Mouse (Mus musculus): ENCODE results near the gene Celf1. TPM values are rescaled to one million over a fixed set of nuclear protein-coding genes. Genes with fewer than 3 reads are reported as not detected.

Gene Celf1
- polyA plus RNA-seq, 1 experiment from 2014 or later = 144 TPM

GRCm38 (mm10) chr2:91061849-91062481 lies 121.8 kb downstream of the Celf1 start:
- ATAC-seq = no peak
- Histone ChIP-seq H3K27ac (ENCODE audit: low read length) (no peak overlapping the region), H3K9me3 (ENCODE audit: control insufficient read depth, low read length) (no peaks in the 10 kb centered on the region), H3K4me2 (ENCODE audit: low read length) (no peak overlapping the region), H3K4me3 (replicated peaks; ENCODE audit: low read length) (no peak overlapping the region), H3K4me1 (replicated peaks; ENCODE audit: control insufficient read depth, insufficient read depth, low read length) (no peaks in the 10 kb centered on the region), H3K9ac (replicated peaks; ENCODE audit: low read depth, low read length) (no peak overlapping the region), H3K36me3 (ENCODE audit: control insufficient read depth, insufficient read depth) (peaks cover 35% of the 10 kb centered on the region), H3K27me3 (replicated peaks; ENCODE audit: control insufficient read depth, insufficient read depth, low read length) (no peaks in the 10 kb centered on the region)
- WGBS = 82% methylated on average over 6 of the region's 6 CpGs

GRCm38 (mm10) chr2:91062779-91063606 lies 122.8 kb downstream of the Celf1 start:
- no peak overlapping the region for H3K9ac ChIP-seq (replicated peaks; ENCODE audit: low read depth, low read length)
- H3K4me1 ChIP-seq (replicated peaks; ENCODE audit: control insufficient read depth, insufficient read depth, low read length) = no peaks in the 10 kb centered on the region
- H3K4me2 ChIP-seq (ENCODE audit: low read length) = no peak overlapping the region
- no peak overlapping the region for H3K4me3 ChIP-seq (replicated peaks; ENCODE audit: low read length)
- H3K9me3 ChIP-seq (ENCODE audit: control insufficient read depth, low read length) = no peaks in the 10 kb centered on the region
- H3K36me3 ChIP-seq (ENCODE audit: control insufficient read depth, insufficient read depth) = peaks cover 25% of the 10 kb centered on the region
- 94% methylated on average over 16 of the region's 16 CpGs for WGBS
- no peak for ATAC-seq
- no peak overlapping the region for H3K27ac ChIP-seq (ENCODE audit: low read length)
- H3K27me3 ChIP-seq (replicated peaks; ENCODE audit: control insufficient read depth, insufficient read depth, low read length) = no peaks in the 10 kb centered on the region

GRCm38 (mm10) chr2:91064211-91064610 lies 124.0 kb downstream of the Celf1 start:
- ATAC-seq = no peak
- WGBS = 86% methylated on average over 6 of the region's 6 CpGs
- peaks cover 15% of the 10 kb centered on the region for H3K36me3 ChIP-seq (ENCODE audit: control insufficient read depth, insufficient read depth)

GRCm38 (mm10) chr2:91065544-91065943 lies 125.4 kb downstream of the Celf1 start:
- 44% methylated on average over 3 of the region's 3 CpGs for WGBS

More at GRCm38 (mm10) chr2:91064211-91064610, 124.0 kb downstream of the Celf1 start:
- no peak overlapping the region for H3K4me2 ChIP-seq (ENCODE audit: low read length)
- no peak overlapping the region for H3K9ac ChIP-seq (replicated peaks; ENCODE audit: low read depth, low read length)
- no peaks in the 10 kb centered on the region for H3K27me3 ChIP-seq (replicated peaks; ENCODE audit: control insufficient read depth, insufficient read depth, low read length)
- H3K9me3 ChIP-seq (ENCODE audit: control insufficient read depth, low read length) = no peaks in the 10 kb centered on the region
- peaks cover 9% of the 10 kb centered on the region for H3K4me1 ChIP-seq (replicated peaks; ENCODE audit: control insufficient read depth, insufficient read depth, low read length)
- H3K27ac ChIP-seq (ENCODE audit: low read length) = no peak overlapping the region
- H3K4me3 ChIP-seq (replicated peaks; ENCODE audit: low read length) = no peak overlapping the region

GRCm38 (mm10) chr2:91066455-91066854 lies 126.3 kb downstream of the Celf1 start:
- Histone ChIP-seq H3K36me3 (ENCODE audit: control insufficient read depth, insufficient read depth) (peaks cover 10% of the 10 kb centered on the region), H3K9ac (replicated peaks; ENCODE audit: low read depth, low read length) (no peak overlapping the region), H3K27ac (ENCODE audit: low read length) (no peak overlapping the region), H3K4me2 (ENCODE audit: low read length) (no peak overlapping the region), H3K4me3 (replicated peaks; ENCODE audit: low read length) (no peak overlapping the region), H3K4me1 (replicated peaks; ENCODE audit: control insufficient read depth, insufficient read depth, low read length) (peaks cover 23% of the 10 kb centered on the region), H3K9me3 (ENCODE audit: control insufficient read depth, low read length) (no peaks in the 10 kb centered on the region), H3K27me3 (replicated peaks; ENCODE audit: control insufficient read depth, insufficient read depth, low read length) (no peaks in the 10 kb centered on the region)
- 86% methylated on average over 3 of the region's 3 CpGs for WGBS
- ATAC-seq = no peak

More at GRCm38 (mm10) chr2:91065544-91065943, 125.4 kb downstream of the Celf1 start:
- H3K4me1 ChIP-seq (replicated peaks; ENCODE audit: control insufficient read depth, insufficient read depth, low read length) = peaks cover 15% of the 10 kb centered on the region
- H3K9me3 ChIP-seq (ENCODE audit: control insufficient read depth, low read length) = no peaks in the 10 kb centered on the region
- no peak overlapping the region for H3K4me2 ChIP-seq (ENCODE audit: low read length)
- no peaks in the 10 kb centered on the region for H3K27me3 ChIP-seq (replicated peaks; ENCODE audit: control insufficient read depth, insufficient read depth, low read length)
- H3K9ac ChIP-seq (replicated peaks; ENCODE audit: low read depth, low read length) = no peak overlapping the region
- ATAC-seq = no peak
- H3K4me3 ChIP-seq (replicated peaks; ENCODE audit: low read length) = no peak overlapping the region
- no peak overlapping the region for H3K27ac ChIP-seq (ENCODE audit: low read length)
- peaks cover 10% of the 10 kb centered on the region for H3K36me3 ChIP-seq (ENCODE audit: control insufficient read depth, insufficient read depth)

- Histone ChIP-seq H3K9me3 (ENCODE audit: control insufficient read depth, low read length) (no peaks in the 10 kb centered on the region), H3K27me3 (replicated peaks; ENCODE audit: control insufficient read depth, insufficient read depth, low read length) (no peaks in the 10 kb centered on the region), H3K9ac (replicated peaks; ENCODE audit: low read depth, low read length) (0 out of 2 replicates have a peak overlapping the region, but pooled peaks have one; percentile 15), H3K4me3 (replicated peaks; ENCODE audit: low read length) (peak overlapping the region; percentile 51; the same call in 1 of the 2 replicates), H3K36me3 (ENCODE audit: control insufficient read depth, insufficient read depth) (peaks cover 5% of the 10 kb centered on the region; the same call in 1 of the 2 replicates), H3K4me1 (replicated peaks; ENCODE audit: control insufficient read depth, insufficient read depth, low read length) (peaks cover 23% of the 10 kb centered on the region), H3K27ac (ENCODE audit: low read length) (no peak overlapping the region), H3K4me2 (ENCODE audit: low read length) (peak overlapping the region; percentile 92)
- WGBS = 59% methylated on average over 13 of the region's 13 CpGs
- ATAC-seq = no peak
Measured at GRCm38 (mm10) chr2:91068162-91068871, 128.1 kb downstream of the Celf1 start.

GRCm38 (mm10) chr2:91068872-91069165 lies 128.6 kb downstream of the Celf1 start:
- ATAC-seq = no peak
- peaks cover 23% of the 10 kb centered on the region for H3K4me1 ChIP-seq (replicated peaks; ENCODE audit: control insufficient read depth, insufficient read depth, low read length)
- peak overlapping the region; percentile 92 for H3K4me2 ChIP-seq (ENCODE audit: low read length)
- H3K9ac ChIP-seq (replicated peaks; ENCODE audit: low read depth, low read length) = peak overlapping the region; percentile 15; the same call in 1 of the 2 replicates
- WGBS = 45% methylated on average over 6 of the region's 6 CpGs
- H3K27ac ChIP-seq (ENCODE audit: low read length) = no peak overlapping the region
- H3K9me3 ChIP-seq (ENCODE audit: control insufficient read depth, low read length) = no peaks in the 10 kb centered on the region
- peaks cover 4% of the 10 kb centered on the region; the same call in 1 of the 2 replicates for H3K36me3 ChIP-seq (ENCODE audit: control insufficient read depth, insufficient read depth)
- H3K27me3 ChIP-seq (replicated peaks; ENCODE audit: control insufficient read depth, insufficient read depth, low read length) = no peaks in the 10 kb centered on the region
- peak overlapping the region; percentile 51 for H3K4me3 ChIP-seq (replicated peaks; ENCODE audit: low read length)
